Mouse (Mus musculus) olfactory bulb, adult 2 months (tissue): ENCODE results near the gene Rpl27.

Experiments
- CTCF ChIP-seq: fragments of 200-500 bp; IDR thresholded peaks from 2 replicates; pipeline ENCODE4 v1.5.1; 2012; ENCODE audit warnings: low read depth, mild to moderate bottlenecking, low read length, moderate library complexity; ENCODE audit not compliant: insufficient read depth
- POLR2A ChIP-seq: fragments of 200-500 bp; IDR thresholded peaks from 2 replicates; pipeline ENCODE4 v1.6.1; 2012; ENCODE audit warnings: mild to moderate bottlenecking, low read depth, low read length, moderate library complexity; ENCODE audit not compliant: insufficient read depth

DNA sequence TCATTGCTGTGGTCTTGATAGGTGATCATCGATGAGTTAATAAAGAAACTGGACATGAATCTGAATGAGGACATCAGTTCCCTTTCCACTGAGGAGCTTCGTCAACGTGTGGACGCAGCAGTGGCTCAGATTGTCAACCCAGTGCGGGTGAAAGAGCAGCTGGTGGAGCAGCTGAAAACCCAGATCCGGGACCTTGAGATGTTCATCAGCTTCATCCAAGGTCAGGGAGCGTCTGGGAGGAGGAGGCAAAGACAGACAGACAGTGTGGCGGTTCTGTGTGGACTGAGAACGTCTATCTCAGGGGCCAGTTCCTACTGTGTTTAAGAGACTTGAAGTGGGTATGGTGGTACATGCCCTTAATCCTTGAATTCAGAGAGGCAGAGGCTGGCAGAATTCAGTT lies 10.8 kb upstream of the Rpl27 start:
- no peak for TF ChIP-seq CTCF
- TF ChIP-seq POLR2A = no peak
